19 mouse cellular contexts compared by ENCODE assay signal in the genomic region with DNA sequence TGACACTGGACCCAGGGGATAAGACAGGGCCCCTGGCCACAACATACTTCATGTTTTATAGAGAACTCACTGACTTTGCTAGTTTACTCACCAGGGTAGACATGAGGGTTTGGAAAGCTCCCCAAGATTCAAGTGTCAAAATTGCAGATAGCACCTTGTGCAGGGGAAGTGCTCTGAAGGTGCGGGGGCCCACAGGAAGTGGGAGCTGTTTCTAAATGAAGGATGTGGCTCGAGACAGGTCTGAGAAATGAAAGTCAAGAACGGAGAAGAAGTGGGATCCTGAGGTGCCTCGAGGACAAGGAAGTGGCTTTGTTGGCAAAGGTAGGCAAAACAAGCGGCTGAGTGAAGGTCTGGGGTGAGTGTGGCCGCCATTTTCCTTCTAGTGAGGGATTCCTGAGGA.
DNase-seq lines count a peak whose midpoint lies in the region; ATAC-seq lines count a peak whose summit lies in the region.
"Had no signal": no experiment of that assay in that cellular context is flagged by ENCODE, and none has a peak within 500 bp of the region (broad histone marks: within the 10 kb centered on the region; RNA-seq: fewer than 3 reads in every experiment).

No protein-coding gene starts in this region.

- H3K9me3 ChIP-seq in liver, embryonic 15.5 days (replicated peaks), result no peaks in the 10 kb centered on the region
- no peaks in the 10 kb centered on the region for H3K9me3 ChIP-seq in liver, embryonic 12.5 days (replicated peaks)
- 0 out of 2 replicates have a peak, but pooled peaks cover 3% of the 10 kb centered on the region for H3K9me3 ChIP-seq in forebrain, embryonic 16.5 days (ENCODE audit: control insufficient read depth, low read length)
- H3K9me3 ChIP-seq: heart, embryonic 15.5 days had no signal

- no peak overlapping the region for H3K4me3 ChIP-seq in liver, embryonic 15.5 days (replicated peaks)
- H3K4me3 ChIP-seq in liver, embryonic 12.5 days, result no peak overlapping the region
- no peak overlapping the region for H3K4me3 ChIP-seq in forebrain, embryonic 16.5 days (replicated peaks; ENCODE audit: low read length)
- H3K4me3 ChIP-seq: gastrocnemius, adult 2 months; heart, embryonic 15.5 days; hindbrain, embryonic 13.5 days; limb, embryonic 12.5 days; midbrain, embryonic 15.5 days had no signal

- no peaks in the 10 kb centered on the region for H3K36me3 ChIP-seq in liver, embryonic 15.5 days (replicated peaks)
- no peaks in the 10 kb centered on the region for H3K36me3 ChIP-seq in liver, embryonic 12.5 days
- no peaks in the 10 kb centered on the region for H3K36me3 ChIP-seq in forebrain, embryonic 16.5 days (ENCODE audit: control insufficient read depth, insufficient read depth)
- H3K36me3 ChIP-seq: heart, embryonic 15.5 days; hindbrain, embryonic 13.5 days; limb, embryonic 12.5 days; midbrain, embryonic 15.5 days had no signal

- H3K9ac ChIP-seq in liver, embryonic 15.5 days, result no peak overlapping the region
- H3K9ac ChIP-seq in liver, embryonic 12.5 days, result no peak overlapping the region
- H3K9ac ChIP-seq in forebrain, embryonic 16.5 days (replicated peaks; ENCODE audit: low read depth, low read length), result no peak overlapping the region
- H3K9ac ChIP-seq: forebrain, postnatal 0 days; heart, embryonic 15.5 days; hindbrain, embryonic 13.5 days; limb, embryonic 12.5 days; midbrain, embryonic 15.5 days had no signal

- no peak for ATAC-seq in liver, embryonic 15.5 days (ENCODE audit: insufficient read depth)
- ATAC-seq in liver, embryonic 12.5 days, result no peak
- ATAC-seq in common myeloid progenitor, adult 5-6 weeks (replicated peaks; ENCODE audit: low read depth, poor library complexity, severe bottlenecking), result peak; percentile 62
- ATAC-seq in neutrophil, adult 5-6 weeks (ENCODE audit: extremely low read depth, insufficient number of reproducible peaks, low FRiP score, poor library complexity, severe bottlenecking), result peak; percentile 24; the same call in 1 of the 2 replicates
- no peak for ATAC-seq in forebrain, embryonic 16.5 days
- ATAC-seq: forebrain, postnatal 0 days; midbrain, embryonic 15.5 days had no signal

- H3K4me2 ChIP-seq in liver, embryonic 15.5 days, result no peak overlapping the region
- H3K4me2 ChIP-seq in liver, embryonic 12.5 days, result no peak overlapping the region
- no peak overlapping the region for H3K4me2 ChIP-seq in forebrain, embryonic 16.5 days (ENCODE audit: low read length)
- H3K4me2 ChIP-seq: heart, embryonic 15.5 days; hindbrain, embryonic 13.5 days; limb, embryonic 12.5 days; midbrain, embryonic 15.5 days had no signal

- 0 out of 2 replicates have a peak overlapping the region, but pooled peaks have one; percentile 7 for H3K27ac ChIP-seq in liver, embryonic 15.5 days (replicated peaks)
- no peak overlapping the region for H3K27ac ChIP-seq in liver, embryonic 12.5 days
- no peak overlapping the region for H3K27ac ChIP-seq in forebrain, embryonic 16.5 days (ENCODE audit: low read length)
- H3K27ac ChIP-seq: gastrocnemius, adult 2 months; heart, embryonic 15.5 days; hindbrain, embryonic 13.5 days; limb, embryonic 12.5 days; macrophage; midbrain, embryonic 15.5 days had no signal

- 24% methylated on average over 6 of the region's 6 CpGs for WGBS in liver, embryonic 15.5 days (ENCODE audit: insufficient replicate concordance)
- WGBS in liver, embryonic 12.5 days (ENCODE audit: insufficient replicate concordance), result 28% methylated on average over 6 of the region's 6 CpGs
- WGBS in forebrain, embryonic 16.5 days, result 89% methylated on average over 6 of the region's 6 CpGs

- DNase-seq in thymus, postnatal 4 days, result peak; percentile 52
- no peak for DNase-seq in adrenal gland, adult 2 months
- DNase-seq in right cerebral cortex, postnatal 25 days, result no peak
- DNase-seq: adrenal gland, postnatal 14 days; cerebellum, postnatal 10 days; forebrain, postnatal 0 days; gastrocnemius, adult 2 months; heart, adult 18-20 months; kidney, adult 2 months had no signal

- H3K27me3 ChIP-seq in liver, embryonic 15.5 days, result no peaks in the 10 kb centered on the region
- no peaks in the 10 kb centered on the region for H3K27me3 ChIP-seq in liver, embryonic 12.5 days (replicated peaks)
- no peaks in the 10 kb centered on the region for H3K27me3 ChIP-seq in forebrain, embryonic 16.5 days (replicated peaks; ENCODE audit: control insufficient read depth, insufficient read depth, low read length)
- H3K27me3 ChIP-seq: heart, embryonic 15.5 days; hindbrain, embryonic 13.5 days; limb, embryonic 12.5 days; midbrain, embryonic 15.5 days had no signal

- H3K4me1 ChIP-seq in liver, embryonic 15.5 days (replicated peaks), result peaks cover 6% of the 10 kb centered on the region; the same call in 1 of the 2 replicates
- H3K4me1 ChIP-seq in liver, embryonic 12.5 days, result 0 out of 2 replicates have a peak, but pooled peaks cover 3% of the 10 kb centered on the region
- no peaks in the 10 kb centered on the region for H3K4me1 ChIP-seq in forebrain, embryonic 16.5 days (replicated peaks; ENCODE audit: control insufficient read depth, insufficient read depth, low read length)
- H3K4me1 ChIP-seq: hindbrain, embryonic 13.5 days; midbrain, embryonic 15.5 days had no signal

Comparison
In these comparisons a context has a peak if more than half of its experiments do, and no peak if none do; other contexts are left out.
1. ATAC-seq: peak in common myeloid progenitor, adult 5-6 weeks (single experiment) and neutrophil, adult 5-6 weeks (single experiment); none in liver, embryonic 15.5 days (single experiment), liver, embryonic 12.5 days (single experiment) and forebrain, embryonic 16.5 days (single experiment).